Mouse (Mus musculus): ENCODE measurements around the gene Apol8. TPM values are rescaled to one million over a fixed set of nuclear protein-coding genes. Genes with fewer than 3 reads are reported as not detected.

Apol8 gene
- under 1 TPM; 0.06 to 0.59 TPM for polyA plus RNA-seq (2012; fragmentation: generic; extraction: Trizol)

DNA sequence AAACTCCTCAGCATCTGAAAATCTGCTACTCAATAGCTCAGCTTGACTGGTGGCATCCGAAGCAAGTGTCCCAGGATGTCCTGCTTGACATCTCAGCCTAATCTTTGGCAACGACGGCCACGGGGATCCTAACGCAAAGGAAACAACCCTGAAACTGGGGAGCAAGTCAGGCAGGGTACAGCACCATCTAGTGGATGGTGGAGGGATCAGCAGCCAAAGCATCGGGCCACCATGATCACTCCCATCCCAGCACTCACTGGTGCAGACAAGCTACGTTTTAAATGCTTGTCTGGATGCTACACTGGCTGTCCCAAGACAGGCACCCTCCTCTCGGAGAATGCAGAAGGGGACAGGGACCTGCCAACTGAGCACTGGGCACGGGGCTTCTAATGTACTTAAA is at the start of gene Apol8:
TSS of gene Apol8 (minus strand) at position 156 of the 400 bp plus-strand sequence.

DNA sequence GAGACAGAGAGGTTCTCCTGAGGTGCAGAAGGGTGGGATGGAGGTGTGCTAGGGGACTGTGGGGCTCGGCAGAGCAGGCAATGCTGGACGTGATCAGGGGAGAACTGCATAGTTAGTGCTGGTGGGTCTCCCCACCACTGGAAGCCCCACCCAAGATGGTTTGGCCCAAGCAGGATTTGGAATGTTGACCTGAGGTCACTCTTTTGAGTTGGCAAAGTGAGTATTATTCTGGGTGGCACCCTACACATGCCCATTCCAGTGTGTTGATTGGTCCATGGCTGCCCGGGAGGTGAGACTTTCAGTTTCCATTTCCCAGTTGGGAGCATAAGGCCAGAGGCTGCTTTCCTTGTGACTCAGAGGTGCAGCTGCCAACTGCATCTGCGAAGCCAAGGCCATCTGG is 28.1 kb downstream of the Apol8 start, which contains the start of gene Apol9b:
TSS of gene Apol9b (plus strand) at position 301 of the 400 bp plus-strand sequence.

DNA sequence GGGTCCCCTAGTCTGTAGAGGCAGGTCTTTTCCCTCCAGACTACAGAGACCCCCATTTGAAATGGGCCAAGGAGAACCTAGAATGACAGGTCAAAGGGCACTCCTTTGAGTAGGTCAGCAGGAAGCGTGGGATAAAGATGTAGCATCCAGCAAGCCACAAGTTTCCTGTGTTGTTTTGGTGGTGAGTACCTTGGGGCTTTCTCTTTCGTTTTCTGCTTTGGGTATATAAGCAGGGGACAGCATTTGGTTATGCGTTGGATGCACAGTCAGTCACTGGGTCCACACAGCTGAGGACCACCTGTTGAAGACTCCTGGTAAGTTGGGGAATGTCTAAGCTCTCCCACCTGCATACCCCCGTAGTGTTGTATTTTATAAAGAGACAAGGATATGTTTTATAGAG is 58.1 kb downstream of the Apol8 start, which contains the start of gene Apol7e:
TSS of gene Apol7e (plus strand) at position 202 of the 400 bp plus-strand sequence.

Other genes with a start within 250 kb of the Apol8 start
- gene Apol11a, start 248.7 kb downstream of the Apol8 start, polyA plus RNA-seq (2012; fragmentation: generic; extraction: Trizol) = under 1 TPM; 0.04 to 0.12 TPM
- not detected for gene Apol7c, start 223.7 kb downstream of the Apol8 start, polyA plus RNA-seq (2012; fragmentation: generic; extraction: Trizol)
- not detected for gene 1700025B11Rik, start 195.1 kb downstream of the Apol8 start, polyA plus RNA-seq (2012; fragmentation: generic; extraction: Trizol)
- gene Apol10b, start 160.9 kb downstream of the Apol8 start, polyA plus RNA-seq (2012; fragmentation: generic; extraction: Trizol) = 1 to 10 TPM in 1 of 2 experiments, under 1 TPM in 1; 0.25 to 3.8 TPM
- gene Gm36245, start 157.7 kb downstream of the Apol8 start, polyA plus RNA-seq (2012; fragmentation: generic; extraction: Trizol) = not detected
- not detected for gene Apol11b, start 113.7 kb downstream of the Apol8 start, polyA plus RNA-seq (2012; fragmentation: generic; extraction: Trizol)
- not detected for gene Apol7e, start 58.1 kb downstream of the Apol8 start, polyA plus RNA-seq (2012; fragmentation: generic; extraction: Trizol)
- gene Apol9b, start 28.0 kb downstream of the Apol8 start, polyA plus RNA-seq (2012; fragmentation: generic; extraction: Trizol) = 10 to 100 TPM in 1 of 2 experiments, 1 to 10 TPM in 1; 5.1 to 43.6 TPM
- gene Myh9, start 85.2 kb upstream of the Apol8 start, polyA plus RNA-seq (2012; fragmentation: generic; extraction: Trizol) = 100 to 1,000 TPM; 107 to 385 TPM
- gene Txn2, start 172.0 kb upstream of the Apol8 start, polyA plus RNA-seq (2012; fragmentation: generic; extraction: Trizol) = 100 to 1,000 TPM; 209 to 351 TPM
- 10 to 100 TPM in 1 of 2 experiments, 1 to 10 TPM in 1; 1.4 to 18.8 TPM for gene Foxred2, start 199.7 kb upstream of the Apol8 start, polyA plus RNA-seq (2012; fragmentation: generic; extraction: Trizol)
- gene Eif3d, start 213.8 kb upstream of the Apol8 start, polyA plus RNA-seq (2012; fragmentation: generic; extraction: Trizol) = 100 to 1,000 TPM; 267 to 465 TPM